Mouse (Mus musculus): ENCODE data around the gene Med11.
"Not testable (repeated sequence)": the region's sequence is repeated elsewhere in the genome, so short reads cannot be mapped to it uniquely, and the experiment has no call there.

- not testable (repeated sequence) for TF ChIP-seq CTCF (IDR thresholded peaks at IDR 0.05; ENCODE audit: extremely low read depth, insufficient read length, insufficient replicate concordance, low read depth, low read length); POLR2A (IDR thresholded peaks at IDR 0.05; ENCODE audit: low read depth, low read length)
Measured at GRCm38 (mm10) chr11:70426598-70426997, 25.1 kb upstream of the Med11 start.
